Mouse (Mus musculus) G1E (cell line): ENCODE results near the gene Ldlrap1.

Source experiments
- CTCF ChIP-seq: IDR thresholded peaks from 2 replicates; pipeline ENCODE4 v1.5.1; 2012; ENCODE audit warnings: low read depth, low read length, inconsistent platforms, mixed read lengths
- GATA1 ChIP-seq: IDR thresholded peaks from 2 replicates; pipeline ENCODE4 v1.6.1; 2012; ENCODE audit warnings: borderline replicate concordance, low read length, inconsistent platforms, mixed read lengths
- GATA2 ChIP-seq: IDR thresholded peaks from 2 replicates; pipeline ENCODE4 v1.6.1; 2012; ENCODE audit warnings: low read depth, low read length, inconsistent platforms, borderline replicate concordance
- TAL1 ChIP-seq: conservative IDR thresholded peaks from 2 replicates; pipeline ENCODE4 v1.6.1; 2012; ENCODE audit warnings: low read depth, low read length, inconsistent platforms, mixed read lengths

DNA sequence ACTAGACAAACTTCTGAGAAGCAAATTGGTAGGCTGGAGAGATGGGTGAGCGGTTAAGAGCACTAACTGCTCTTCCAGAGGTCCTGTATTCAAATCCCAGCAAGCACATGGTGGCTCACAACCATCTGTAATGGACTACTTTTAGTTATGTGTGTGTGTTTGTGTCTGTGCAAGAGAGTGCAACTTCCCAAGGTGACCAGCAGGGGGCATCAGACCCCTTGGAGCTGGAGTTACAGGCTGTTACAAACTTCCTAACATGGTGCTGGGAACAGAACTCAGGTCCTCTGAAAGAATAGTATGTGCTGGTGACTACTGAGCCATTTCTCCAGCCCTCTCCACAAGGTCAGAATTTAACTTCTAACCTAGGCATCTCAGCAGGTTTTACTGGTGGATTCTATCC is 75.4 kb downstream of the Ldlrap1 start:
- TF ChIP-seq GATA2 (no peak), TAL1 (no peak), CTCF (0 out of 2 replicates have a peak, but pooled peaks have one; percentile 16), GATA1 (no peak)
